Mouse (Mus musculus) lung, postnatal 4 days (tissue): ENCODE data around the gene Gm3012.
"Not testable (repeated sequence)": the region's sequence is repeated elsewhere in the genome, so short reads cannot be mapped to it uniquely, and the experiment has no call there.

Source experiments
- DNase-seq, 2 experiments: peaks; one replicate each; pipeline ENCODE4 v3.0.0; 2021

Gene Gm3012

DNA sequence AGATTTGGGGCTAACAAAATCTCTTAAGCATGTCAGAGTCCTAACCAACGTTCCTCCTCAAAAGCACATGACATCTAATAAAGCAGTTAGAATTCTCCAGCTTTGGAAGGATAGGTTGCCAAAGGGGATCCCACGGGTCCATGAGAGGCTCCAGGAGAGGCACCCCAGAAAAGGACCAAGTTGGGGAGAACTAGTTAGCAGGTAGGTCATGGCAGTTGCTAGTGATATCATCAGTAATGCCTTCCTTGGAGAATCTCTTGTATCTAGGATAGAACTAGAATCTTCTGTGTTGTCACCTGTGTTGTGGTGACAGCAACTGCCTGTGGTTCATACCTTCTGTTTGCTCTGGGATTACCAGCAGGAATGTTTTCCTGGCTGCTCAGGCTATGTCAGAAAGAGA, at the start of gene Gm3012:
Gm3012 (plus strand) TSS at position 301 of the 400 bp plus-strand sequence.
- DNase-seq, result not testable (repeated sequence)

DNA sequence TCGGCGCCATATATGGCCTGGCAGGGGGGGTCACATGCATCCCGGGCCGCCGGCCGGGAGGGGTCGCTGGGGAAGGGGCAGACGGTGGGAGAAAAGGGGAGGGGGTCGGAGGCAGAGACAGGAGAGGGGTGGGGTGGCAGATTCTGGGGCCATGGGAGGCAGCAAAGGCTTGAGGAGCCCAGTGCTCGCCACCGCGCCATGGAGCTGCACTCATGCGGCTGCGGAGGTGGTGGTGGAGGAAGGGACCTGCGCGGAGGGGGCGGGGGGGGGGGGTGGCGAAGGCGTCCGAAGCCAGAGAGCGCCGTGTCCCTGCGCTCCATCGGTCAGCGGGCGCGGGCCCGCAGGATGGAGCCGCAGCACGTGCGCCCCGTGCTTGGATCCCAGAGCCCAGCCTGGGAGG, 17.4 kb downstream of the Gm3012 start, which contains the start of gene Gm3020:
Gm3020 (plus strand) TSS at position 301 of the 400 bp plus-strand sequence.
- DNase-seq, result not testable (repeated sequence)

DNA sequence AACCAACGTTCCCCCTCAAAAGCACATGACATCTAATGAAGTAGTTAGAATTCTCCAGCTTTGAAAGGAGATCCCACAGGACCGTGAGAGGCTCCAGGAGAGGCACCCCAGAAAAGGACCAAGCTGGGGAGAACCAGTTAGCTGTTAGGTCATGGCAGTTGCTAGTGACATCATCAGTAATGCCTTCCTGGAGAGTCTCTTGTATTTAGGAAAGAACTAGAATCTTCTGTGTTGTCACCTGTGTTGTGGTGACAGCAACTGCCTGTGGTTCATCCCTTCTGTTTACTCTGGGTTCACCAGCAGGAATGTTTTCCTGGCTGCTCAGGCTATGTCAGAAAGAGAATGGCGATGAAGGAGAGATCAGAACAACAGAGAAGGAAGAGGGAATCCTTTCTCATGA, 54.2 kb downstream of the Gm3012 start, which contains the start of gene Gm3043:
Gm3043 (plus strand) TSS at position 301 of the 400 bp plus-strand sequence.
- not testable (repeated sequence) for DNase-seq
